Mouse (Mus musculus) c-Kit-positive CD71-positive TER-119-positive erythroid progenitor cells, embryonic 14.5 days (primary cell): ENCODE measurements at regions not wholly inside any gene's neighbourhood (a gene's known extent, or its start where the extent isn't known, plus 50 kb on each side); places are given as distances from the start of the nearest gene placed in this dataset.

ENCODE experiments used
- DNase-seq: peaks from one replicate; pipeline ENCODE4 v3.0.0-alpha.2; 2013; ENCODE audit warnings: low spot score

GRCm38 (mm10) chr16:30652692-30653091 is 53.2 kb downstream of the Fam43a start:
- no peak for DNase-seq

- DNase-seq = no peak
These were observed 54.3 kb downstream of the Fam43a start for GRCm38 (mm10) chr16:30653806-30654205.

GRCm38 (mm10) chr16:30654226-30654625 is 54.7 kb downstream of the Fam43a start:
- no peak for DNase-seq

- DNase-seq = no peak
These were observed 56.3 kb downstream of the Fam43a start for GRCm38 (mm10) chr16:30655798-30656221.

GRCm38 (mm10) chr16:30656881-30657280 is 57.4 kb downstream of the Fam43a start:
- no peak for DNase-seq

- no peak for DNase-seq
These were observed 59.4 kb downstream of the Fam43a start for GRCm38 (mm10) chr16:30658921-30659320.

GRCm38 (mm10) chr16:30661086-30661977 is 61.8 kb downstream of the Fam43a start:
- DNase-seq = no peak

- no peak for DNase-seq
These were observed 63.5 kb downstream of the Fam43a start for GRCm38 (mm10) chr16:30663055-30663454.

GRCm38 (mm10) chr16:30663971-30664370 is 64.4 kb downstream of the Fam43a start:
- DNase-seq = no peak

- DNase-seq = no peak
These were observed 64.9 kb downstream of the Fam43a start for GRCm38 (mm10) chr16:30664433-30664832.

- no peak for DNase-seq
These were observed 66.4 kb downstream of the Fam43a start for GRCm38 (mm10) chr16:30665881-30666280.

- no peak for DNase-seq
These were observed 70.4 kb downstream of the Fam43a start for GRCm38 (mm10) chr16:30669883-30670282.

- no peak for DNase-seq
These were observed 72.1 kb downstream of the Fam43a start for GRCm38 (mm10) chr16:30671584-30671983.

GRCm38 (mm10) chr16:30672776-30673550 is 73.4 kb downstream of the Fam43a start:
- no peak for DNase-seq

GRCm38 (mm10) chr16:30673662-30674061 is 74.1 kb downstream of the Fam43a start:
- no peak for DNase-seq

- DNase-seq = no peak
These were observed 76.3 kb downstream of the Fam43a start for GRCm38 (mm10) chr16:30675829-30676228.

GRCm38 (mm10) chr16:30677016-30677415 is 77.5 kb downstream of the Fam43a start:
- no peak for DNase-seq

GRCm38 (mm10) chr16:30677896-30678707 is 78.6 kb downstream of the Fam43a start:
- no peak for DNase-seq

- DNase-seq = no peak
These were observed 79.4 kb downstream of the Fam43a start for GRCm38 (mm10) chr16:30678708-30679492.

- no peak for DNase-seq
These were observed 79.9 kb downstream of the Fam43a start for GRCm38 (mm10) chr16:30679493-30679811.

- no peak for DNase-seq
These were observed 81.9 kb downstream of the Fam43a start for GRCm38 (mm10) chr16:30681421-30681820.

- no peak for DNase-seq
These were observed 84.5 kb downstream of the Fam43a start for GRCm38 (mm10) chr16:30683986-30684385.
